In the genomic region with DNA sequence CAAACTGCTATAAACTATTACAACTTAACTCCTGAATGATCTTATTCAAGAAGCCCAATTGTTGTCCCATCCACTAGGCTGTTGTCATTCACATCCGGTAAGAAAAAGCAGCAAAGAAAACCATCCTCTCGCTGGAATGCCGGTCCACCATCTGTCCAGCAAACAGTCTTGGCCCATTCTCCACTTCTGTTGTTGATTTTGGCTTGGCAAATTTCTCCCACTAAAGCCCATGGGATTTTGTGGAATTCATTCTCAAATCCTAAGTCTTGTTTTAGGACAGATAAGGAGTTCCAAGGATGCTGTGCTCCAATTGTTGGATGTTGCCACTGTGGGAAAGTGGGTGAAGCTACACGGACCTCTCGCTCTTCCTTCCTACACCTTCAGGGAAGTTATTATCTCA, we compare ENCODE assay signal across 13 mouse cellular contexts. TPM values are rescaled to one million over a fixed set of nuclear protein-coding genes. Genes with fewer than 3 reads are reported as not detected.
DNase-seq lines count a peak whose midpoint lies in the region; TF ChIP-seq lines count a peak whose summit lies in the region.
"Had no signal": no experiment of that assay in that cellular context is flagged by ENCODE, and none has a peak within 500 bp of the region (broad histone marks: within the 10 kb centered on the region; RNA-seq: fewer than 3 reads in every experiment).

No protein-coding gene starts in this region.

- DNase-seq in left cerebral cortex, adult 2 months (ENCODE audit: extremely low spot score in 1 of 2, low spot score in 2 of 2) = no peak
- no peak for DNase-seq in left cerebral cortex, adult 18-20 months (ENCODE audit: low spot score in 2 of 2)
- peak; percentile 5 for DNase-seq in gastrocnemius, postnatal 10 days
- peak; percentile 73 to 74 for DNase-seq in heart, postnatal 10 days
- DNase-seq in kidney, postnatal 25 days = peak; percentile 34 to 40
- DNase-seq in layer of hippocampus, adult 11-12 months (ENCODE audit: low spot score) = no peak
- no peak for DNase-seq in right cerebral cortex, adult 2 months (ENCODE audit: low spot score in 2 of 2)
- DNase-seq: cerebellum, adult 11 months; forebrain, postnatal 0 days had no signal

- intact Hi-C loops in left cerebral cortex, adult 2 months (cut with DNase I) = no loop called here
- intact Hi-C loops in heart, postnatal 10 days (cut with DNase I) = loop anchor here (5.0 kb wide), 1 partner anchor 35 kb away; no protein-coding TSS in a partner anchor

- no peak overlapping the region for H3K4me3 ChIP-seq in left cerebral cortex, adult 2 months
- H3K4me3 ChIP-seq: embryonic facial prominence, embryonic 12.5 days; hindbrain, embryonic 15.5 days; midbrain, embryonic 10.5 days; neural tube, embryonic 13.5 days had no signal

- TF ChIP-seq CTCF in left cerebral cortex, adult 2 months (IDR thresholded peaks at IDR 0.05) = no peak

- H3K27ac ChIP-seq in left cerebral cortex, adult 2 months = peak overlapping the region; percentile 94
- H3K27ac ChIP-seq: embryonic facial prominence, embryonic 12.5 days; hindbrain, embryonic 15.5 days; midbrain, embryonic 10.5 days; neural tube, embryonic 13.5 days had no signal

RNA-seq across cellular contexts. Expression of a gene that starts 25.6 kb away (rescaled TPM):
- 10 to 100 TPM; 49.6 to 51.0 TPM for total RNA-seq in left cerebral cortex, adult 2 months (2021)
- 10 to 100 TPM; 53.1 to 54.8 TPM for total RNA-seq in left cerebral cortex, adult 18-20 months (2021)
- 10 to 100 TPM; 41.8 to 45.3 TPM for total RNA-seq in gastrocnemius, postnatal 10 days (2021)
- 10 to 100 TPM; 40.4 to 42.1 TPM for total RNA-seq in heart, postnatal 10 days (2021)

Comparison
In these comparisons a context has a peak if more than half of its experiments do, and no peak if none do; other contexts are left out.
1. DNase-seq: peak in gastrocnemius, postnatal 10 days (single experiment), heart, postnatal 10 days (2 of 2) and kidney, postnatal 25 days (2 of 2); none in left cerebral cortex, adult 2 months (0 of 2), left cerebral cortex, adult 18-20 months (0 of 2), layer of hippocampus, adult 11-12 months (single experiment) and right cerebral cortex, adult 2 months (0 of 2).